Mouse (Mus musculus) liver, postnatal 0 days (tissue): ENCODE results near the gene Isg15. TPM values are rescaled to one million over a fixed set of nuclear protein-coding genes. Genes with fewer than 3 reads are reported as not detected.

ENCODE experiments used
- ATAC-seq: fragments of 200-750 bp; cut with Nextera tagmentation; 2 replicates; pipeline ENCODE4 v1.8.0; 2017; ENCODE audit warnings: mild to moderate bottlenecking, moderate library complexity
- DNase-seq: peaks from one replicate; pipeline ENCODE4 v3.0.0-alpha.2; 2016
- H3K27ac ChIP-seq: fragments of 300-500 bp; sonication (generic); 2 replicates; pipeline ENCODE4 v1.5.1; 2014; ENCODE audit warnings: antibody characterized with exemption, moderate library complexity, mild to moderate bottlenecking, low read depth
- H3K27me3 ChIP-seq: fragments of 300-500 bp; sonication (generic); 2 replicates; pipeline ENCODE4 v1.6.1; 2014; ENCODE audit warnings: low read length, control low read depth, mixed read lengths; ENCODE audit not compliant: insufficient read depth
- H3K36me3 ChIP-seq: fragments of 300-500 bp; sonication (generic); replicated peaks from 2 replicates; pipeline ENCODE4 v1.6.1; 2014; ENCODE audit warnings: mild to moderate bottlenecking, control low read depth, low read length, moderate library complexity, mixed read lengths; ENCODE audit not compliant: insufficient read depth
- H3K4me1 ChIP-seq: fragments of 300-500 bp; sonication (generic); 2 replicates; pipeline ENCODE4 v1.6.1; 2014; ENCODE audit warnings: antibody characterized with exemption, mild to moderate bottlenecking, control low read depth; ENCODE audit not compliant: insufficient read depth
- H3K4me2 ChIP-seq: fragments of 300-500 bp; sonication (generic); 2 replicates; pipeline ENCODE4 v1.6.1; 2014; ENCODE audit warnings: low read depth, mild to moderate bottlenecking, low read length, moderate library complexity, mixed read lengths
- H3K4me3 ChIP-seq: fragments of 300-500 bp; sonication (generic); 2 replicates; pipeline ENCODE4 v1.5.1; 2014; ENCODE audit warnings: low read depth, low read length
- H3K9ac ChIP-seq: fragments of 300-500 bp; sonication (generic); replicated peaks from 2 replicates; pipeline ENCODE4 v1.6.1; 2014; ENCODE audit warnings: mild to moderate bottlenecking, moderate library complexity
- H3K9me3 ChIP-seq: fragments of 300-500 bp; sonication (generic); 2 replicates; pipeline ENCODE4 v1.6.1; 2016; ENCODE audit warnings: mild to moderate bottlenecking, control low read depth, low read length, mixed read lengths
- CTCF ChIP-seq: sonication (generic); IDR thresholded peaks from 2 replicates; pipeline ENCODE4 v1.5.1; 2016; ENCODE audit warnings: antibody characterized with exemption, low read depth
- EP300 ChIP-seq: IDR thresholded peaks from 2 replicates; pipeline ENCODE4 v1.6.1; 2016; ENCODE audit warnings: antibody characterized with exemption, low read depth, mild to moderate bottlenecking
- WGBS: fragments of 180-500 bp; shearing (Covaris S2); extraction: QIAGEN DNeasy Blood & Tissue Kit; methylation state at CpG from one replicate; pipeline ENCODE4 v1.1.7; 2014; ENCODE audit not compliant: insufficient replicate concordance; 5-methylcytosine and 5-hydroxymethylcytosine counted together
- polyA plus RNA-seq: library from polyadenylated mRNA; unstranded; fragments of >200 nt; fragmentation: Nextera tagmentation; extraction: Ambion mirVana; gene quantifications from 2 replicates; pipeline ENCODE4 v1.2.1, GENCODE M21; 2015

Gene Isg15
- polyA plus RNA-seq, 1 experiment from 2014 or later = 33.0 TPM

DNA sequence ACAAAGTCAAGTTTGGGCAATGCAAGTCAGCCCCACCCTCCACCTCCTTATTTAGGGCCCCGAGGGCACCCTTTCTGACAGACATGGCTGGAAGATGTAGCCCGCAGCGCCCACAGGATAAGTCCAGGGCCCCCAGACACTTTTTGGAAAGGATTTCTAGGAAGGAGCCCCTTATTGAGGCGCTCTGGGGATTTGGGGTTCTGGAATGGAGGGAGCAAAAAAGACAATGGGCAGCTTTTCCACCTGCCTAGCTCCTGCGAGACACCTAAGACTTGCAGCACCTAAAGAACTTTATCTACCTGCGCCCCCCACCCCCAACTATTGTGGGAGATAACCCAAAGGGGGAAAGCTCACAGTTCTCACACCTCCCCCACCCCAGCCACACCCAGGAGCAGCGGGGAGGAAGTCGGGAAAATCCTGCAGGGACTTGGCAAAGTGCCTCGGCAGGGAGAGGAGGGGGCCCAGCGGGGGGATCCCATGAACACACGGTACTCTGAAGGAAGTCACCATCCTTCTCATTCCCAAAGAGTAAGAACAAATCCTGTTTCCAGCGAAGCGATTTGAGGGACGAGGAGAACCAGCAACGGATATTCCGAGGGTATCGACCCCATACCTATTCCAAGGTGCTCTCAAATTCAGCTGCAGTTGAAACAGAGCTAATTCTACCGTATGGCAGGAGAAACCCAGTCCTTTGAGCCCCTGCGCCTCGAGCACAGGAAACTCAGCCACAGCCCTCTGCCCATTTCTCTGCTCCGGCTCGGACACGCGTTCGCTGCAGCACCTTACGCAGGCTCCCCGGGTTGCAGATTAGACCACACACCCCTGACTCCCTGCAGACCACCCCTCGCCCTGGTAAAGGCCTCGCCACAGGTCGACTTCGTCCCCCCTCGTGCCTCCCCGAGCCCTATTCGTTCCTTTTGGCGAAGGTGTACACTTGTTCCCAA, 4.4 kb downstream of the Isg15 start:
- WGBS = 8% methylated on average over 35 of the region's 35 CpGs
- Histone ChIP-seq H3K36me3 (no peaks in the 10 kb centered on the region), H3K27me3 (peaks cover 22% of the 10 kb centered on the region), H3K4me2 (peak overlapping the region; percentile 99), H3K4me3 (peak overlapping the region; percentile 87), H3K9me3 (no peaks in the 10 kb centered on the region), H3K27ac (no peak overlapping the region), H3K9ac (peak overlapping the region; percentile 78), H3K4me1 (peaks cover 36% of the 10 kb centered on the region)
- DNase-seq (peak; percentile 51), ATAC-seq (no peak)
- no peak for TF ChIP-seq CTCF
- TF ChIP-seq EP300 = no peak

DNA sequence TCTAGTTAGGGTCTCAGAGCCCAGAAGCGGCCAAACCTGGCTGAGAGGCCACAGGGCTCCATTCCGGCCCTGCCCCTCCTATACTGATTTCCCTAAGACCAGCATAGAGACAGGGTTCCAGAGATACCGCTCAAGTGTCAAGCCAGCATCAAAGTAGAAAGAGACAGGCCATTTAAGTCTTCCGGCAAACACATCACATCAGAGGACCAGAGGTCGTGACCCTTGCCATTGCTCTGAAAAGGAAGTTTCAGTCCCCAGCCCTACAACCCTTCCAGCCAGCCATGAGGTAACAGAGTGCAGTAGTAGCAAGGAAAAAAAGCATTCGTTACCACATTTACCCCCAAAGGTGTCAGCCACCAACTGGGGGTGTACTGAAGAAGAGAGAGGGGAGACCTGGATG, 6.3 kb downstream of the Isg15 start:
- H3K4me2 ChIP-seq = no peak overlapping the region
- no peak for TF ChIP-seq EP300
- no peak for TF ChIP-seq CTCF
- 64% methylated on average over 6 of the region's 6 CpGs for WGBS
- H3K4me3 ChIP-seq = no peak overlapping the region
- H3K4me1 ChIP-seq = peaks cover 37% of the 10 kb centered on the region
- H3K36me3 ChIP-seq = no peaks in the 10 kb centered on the region
- H3K27me3 ChIP-seq = peaks cover 22% of the 10 kb centered on the region
- ATAC-seq = no peak
- no peak overlapping the region for H3K9ac ChIP-seq
- H3K9me3 ChIP-seq = no peaks in the 10 kb centered on the region
- H3K27ac ChIP-seq = no peak overlapping the region
- DNase-seq = no peak

DNA sequence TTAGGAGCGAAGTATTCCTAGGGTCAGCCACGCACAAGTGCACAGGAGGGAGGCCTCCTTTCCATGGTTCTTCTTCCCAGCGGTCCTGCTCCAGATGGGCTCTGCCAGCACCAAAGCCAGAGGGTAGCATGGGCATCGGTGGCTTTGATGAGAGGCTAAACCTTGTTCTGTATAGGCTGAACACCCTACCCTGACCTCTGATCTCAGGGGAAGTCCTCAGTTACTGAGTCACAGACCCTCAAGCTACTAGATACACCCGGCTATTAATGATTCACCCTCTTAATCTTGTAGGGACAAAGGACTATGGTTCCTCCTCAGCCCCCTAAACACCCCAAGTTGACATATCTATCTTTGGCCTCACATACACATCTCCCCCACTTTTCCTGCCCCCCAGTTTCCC, 6.7 kb downstream of the Isg15 start:
- Histone ChIP-seq H3K4me1 (peaks cover 38% of the 10 kb centered on the region), H3K4me3 (no peak overlapping the region), H3K4me2 (no peak overlapping the region), H3K36me3 (no peaks in the 10 kb centered on the region), H3K9me3 (no peaks in the 10 kb centered on the region), H3K9ac (no peak overlapping the region), H3K27me3 (peaks cover 22% of the 10 kb centered on the region), H3K27ac (no peak overlapping the region)
- ATAC-seq (no peak), DNase-seq (no peak)
- TF ChIP-seq CTCF = no peak
- TF ChIP-seq EP300 = no peak
- WGBS = 71% methylated on average over 5 of the region's 5 CpGs

DNA sequence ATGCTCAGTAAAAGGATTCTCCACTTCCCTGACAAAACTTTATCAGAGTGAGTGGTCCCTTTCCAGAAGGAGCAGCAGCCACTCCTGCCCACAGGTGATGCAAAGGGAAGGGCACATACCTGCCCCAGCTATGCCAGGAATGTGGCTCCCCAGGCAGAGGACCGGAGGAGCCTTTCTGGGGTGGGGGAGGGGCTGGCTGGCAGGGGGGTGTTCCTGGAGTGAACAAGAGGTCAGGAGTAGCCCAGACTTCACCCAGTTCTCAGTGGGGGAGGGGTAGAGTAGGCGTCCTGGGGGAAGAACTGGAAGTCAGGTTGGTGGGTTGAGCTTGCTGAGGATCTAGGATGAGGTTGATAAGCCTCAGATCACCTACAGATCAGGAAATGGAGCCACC, 7.4 kb downstream of the Isg15 start:
- WGBS = 45% methylated on average over 2 of the region's 2 CpGs
- no peak overlapping the region for H3K9ac ChIP-seq
- H3K4me3 ChIP-seq = no peak overlapping the region
- no peak overlapping the region for H3K4me2 ChIP-seq
- no peaks in the 10 kb centered on the region for H3K9me3 ChIP-seq
- no peak overlapping the region for H3K27ac ChIP-seq
- peaks cover 43% of the 10 kb centered on the region for H3K4me1 ChIP-seq
- no peaks in the 10 kb centered on the region for H3K36me3 ChIP-seq
- DNase-seq (no peak), ATAC-seq (no peak)
- no peak for TF ChIP-seq EP300
- TF ChIP-seq CTCF = no peak
- H3K27me3 ChIP-seq = peaks cover 22% of the 10 kb centered on the region

DNA sequence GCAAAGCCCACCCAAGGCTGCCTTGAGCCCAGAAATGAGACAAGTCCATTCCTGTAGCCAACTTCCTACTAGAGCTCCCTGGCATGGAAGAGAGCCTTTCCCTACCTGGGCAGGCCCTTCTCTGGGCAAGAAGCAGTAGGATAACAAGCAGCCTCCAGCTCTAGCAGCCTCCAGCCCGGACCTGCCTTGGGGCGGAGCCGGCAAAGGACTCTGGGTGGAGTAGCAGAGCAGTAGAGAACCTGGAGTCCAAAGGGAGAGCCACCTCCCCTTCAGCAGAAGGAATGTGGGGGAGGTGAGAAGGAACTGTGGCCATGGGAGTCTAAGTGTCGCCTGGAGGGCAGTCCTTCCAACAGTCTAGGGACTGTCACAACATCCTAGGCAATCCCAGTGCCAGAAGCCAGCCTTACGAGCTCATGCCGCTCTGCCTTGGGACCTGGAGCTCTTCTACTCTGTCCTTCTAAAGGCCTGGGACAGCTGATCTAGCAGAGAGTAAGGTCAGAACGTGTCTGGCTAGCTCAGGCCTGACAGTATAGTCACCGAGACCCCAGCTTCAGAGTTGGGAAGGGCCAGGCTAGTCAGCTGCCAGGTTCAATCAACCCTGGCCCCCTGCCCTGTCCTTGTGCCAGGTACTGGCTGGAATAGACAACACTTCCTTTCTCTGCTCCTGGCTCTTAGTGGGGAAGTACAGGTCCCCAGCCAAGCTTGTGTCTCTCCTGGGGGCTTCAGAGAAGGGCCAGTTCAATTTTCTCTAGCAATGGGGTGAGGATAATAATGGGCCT, 8.0 kb downstream of the Isg15 start:
- DNase-seq (no peak), ATAC-seq (no peak)
- H3K27me3 ChIP-seq = peaks cover 22% of the 10 kb centered on the region
- no peak overlapping the region for H3K4me3 ChIP-seq
- H3K27ac ChIP-seq = no peak overlapping the region
- TF ChIP-seq CTCF = no peak
- no peak for TF ChIP-seq EP300
- H3K4me2 ChIP-seq = no peak overlapping the region
- H3K9me3 ChIP-seq = no peaks in the 10 kb centered on the region
- no peaks in the 10 kb centered on the region for H3K36me3 ChIP-seq
- H3K4me1 ChIP-seq = peaks cover 43% of the 10 kb centered on the region
- 67% methylated on average over 8 of the region's 8 CpGs for WGBS
- no peak overlapping the region for H3K9ac ChIP-seq

DNA sequence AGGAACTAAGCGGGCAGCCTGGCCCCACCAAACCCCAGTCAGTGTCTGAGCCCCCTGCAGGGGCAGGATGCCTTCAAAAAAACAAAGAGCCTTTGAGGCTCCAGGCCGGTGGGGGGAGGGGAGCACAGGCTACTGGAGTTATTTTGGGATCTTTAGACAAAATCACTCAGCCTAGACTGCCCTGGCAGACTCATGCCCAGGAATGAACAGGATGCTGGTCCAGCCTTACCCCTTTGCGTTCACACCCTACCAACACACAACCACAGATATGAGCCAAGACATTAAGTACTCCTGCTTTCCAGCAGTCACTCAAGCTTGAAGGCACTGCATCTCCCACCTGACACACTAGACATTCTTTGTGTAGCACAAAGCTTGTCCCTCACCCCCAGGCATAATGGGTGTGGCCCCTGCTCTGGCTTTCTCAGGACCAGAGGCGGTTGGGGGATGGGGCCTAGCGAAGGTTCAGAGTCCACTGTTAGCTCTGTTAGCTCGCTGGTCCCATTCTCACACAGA, 11.8 kb downstream of the Isg15 start:
- Histone ChIP-seq H3K36me3 (no peaks in the 10 kb centered on the region), H3K4me1 (peaks cover 30% of the 10 kb centered on the region), H3K27ac (no peak overlapping the region), H3K4me3 (no peak overlapping the region), H3K27me3 (no peaks in the 10 kb centered on the region), H3K9ac (no peak overlapping the region), H3K9me3 (no peaks in the 10 kb centered on the region), H3K4me2 (no peak overlapping the region)
- DNase-seq (peak; percentile 47), ATAC-seq (peak; percentile 46; the same call in 1 of the 2 replicates)
- TF ChIP-seq EP300 (no peak), CTCF (no peak)
- WGBS = 58% methylated on average over 6 of the region's 6 CpGs
